Mouse (Mus musculus): ENCODE measurements around the gene Ascl3.

GRCm38 (mm10) chr7:109695339-109695726, 36.2 kb downstream of the Ascl3 start:
- TF ChIP-seq CTCF (IDR thresholded peaks at IDR 0.05; ENCODE audit: borderline replicate concordance, control insufficient read depth, extremely low read depth, insufficient read depth, low read length, poor library complexity) (no peak), POLR2A (IDR thresholded peaks at IDR 0.05; ENCODE audit: control insufficient read depth, extremely low read depth, insufficient read depth, low read length, poor library complexity) (no peak)
